Mouse (Mus musculus) kidney, adult 2 months (tissue): ENCODE measurements at regions not wholly inside any gene's neighbourhood (a gene's known extent, or its start where the extent isn't known, plus 50 kb on each side); places are given as distances from the start of the nearest gene placed in this dataset.

Experiments
- DNase-seq: peaks from one replicate; pipeline ENCODE4 v3.0.0; 2021
- H3K27ac ChIP-seq: fragments of 200-500 bp; 2 replicates; pipeline ENCODE4 v1.5.1; 2012; ENCODE audit warnings: low read depth, low read length, control low read depth, inconsistent platforms; ENCODE audit not compliant: insufficient read depth
- H3K27me3 ChIP-seq: fragments of 200-500 bp; replicated peaks from 2 replicates; pipeline ENCODE4 v1.6.1; 2012; ENCODE audit warnings: mild to moderate bottlenecking, moderate library complexity, low read length, inconsistent platforms; ENCODE audit not compliant: control insufficient read depth, insufficient read depth
- H3K36me3 ChIP-seq: fragments of 200-500 bp; 2 replicates; pipeline ENCODE4 v1.6.1; 2012; ENCODE audit warnings: mild to moderate bottlenecking, moderate library complexity, low read length, inconsistent platforms; ENCODE audit not compliant: control insufficient read depth, insufficient read depth
- H3K4me1 ChIP-seq: fragments of 200-500 bp; 2 replicates; pipeline ENCODE4 v1.6.1; 2011; ENCODE audit warnings: low read length; ENCODE audit not compliant: control insufficient read depth, insufficient read depth
- H3K4me3 ChIP-seq: fragments of 200-500 bp; 2 replicates; pipeline ENCODE4 v1.5.1; 2011; ENCODE audit warnings: mild to moderate bottlenecking, low read depth, low read length, control low read depth; ENCODE audit not compliant: insufficient read depth
- CTCF ChIP-seq: fragments of 200-500 bp; conservative IDR thresholded peaks from 2 replicates; pipeline ENCODE4 v1.5.1; 2011; ENCODE audit warnings: low read depth, mild to moderate bottlenecking, control low read depth, low read length, moderate library complexity, mixed read lengths; ENCODE audit not compliant: insufficient read depth, insufficient read length
- POLR2A ChIP-seq: fragments of 200-500 bp; IDR thresholded peaks from one replicate; pipeline ENCODE4 v1.6.1; 2011; ENCODE audit warnings: low read depth, low read length, control low read depth
- WGBS: fragments of 180-500 bp; shearing (Covaris S2); methylation state at CpG from one replicate; pipeline ENCODE4 v1.1.7; 2018; 5-methylcytosine and 5-hydroxymethylcytosine counted together

GRCm38 (mm10) chr9:46434700-46435099, 114.9 kb upstream of the 4931429L15Rik start:
- Histone ChIP-seq H3K4me3 (no peak overlapping the region), H3K27ac (no peak overlapping the region), H3K36me3 (no peaks in the 10 kb centered on the region), H3K27me3 (no peaks in the 10 kb centered on the region; the same call in 1 of the 2 replicates), H3K4me1 (no peaks in the 10 kb centered on the region)
- 81% methylated on average over 3 of the region's 3 CpGs for WGBS
- no peak for DNase-seq
- TF ChIP-seq CTCF (no peak), POLR2A (no peak)

- DNase-seq: no peak
- H3K27me3 ChIP-seq: no peaks in the 10 kb centered on the region; the same call in 1 of the 2 replicates
- no peaks in the 10 kb centered on the region for H3K4me1 ChIP-seq
- H3K27ac ChIP-seq: no peak overlapping the region
- WGBS: 86% methylated on average over 5 of the region's 5 CpGs
- TF ChIP-seq CTCF: no peak
- no peak for TF ChIP-seq POLR2A
- no peaks in the 10 kb centered on the region for H3K36me3 ChIP-seq
- no peak overlapping the region for H3K4me3 ChIP-seq
Measured at GRCm38 (mm10) chr9:46433716-46434115, 113.9 kb upstream of the 4931429L15Rik start.

GRCm38 (mm10) chr9:46431053-46431452, 111.3 kb upstream of the 4931429L15Rik start:
- 63% methylated on average over 13 of the region's 13 CpGs for WGBS
- DNase-seq: no peak
- TF ChIP-seq CTCF (no peak), POLR2A (no peak)
- Histone ChIP-seq H3K27me3 (no peaks in the 10 kb centered on the region; the same call in 1 of the 2 replicates), H3K36me3 (no peaks in the 10 kb centered on the region), H3K27ac (no peak overlapping the region), H3K4me1 (no peaks in the 10 kb centered on the region), H3K4me3 (no peak overlapping the region)

GRCm38 (mm10) chr9:46423184-46423967, 103.6 kb upstream of the 4931429L15Rik start:
- TF ChIP-seq CTCF (no peak), POLR2A (no peak)
- Histone ChIP-seq H3K36me3 (no peaks in the 10 kb centered on the region), H3K27ac (no peak overlapping the region), H3K27me3 (no peaks in the 10 kb centered on the region), H3K4me1 (no peaks in the 10 kb centered on the region), H3K4me3 (no peak overlapping the region)
- DNase-seq: no peak
- WGBS: 67% methylated on average over 12 of the region's 12 CpGs

GRCm38 (mm10) chr9:46421688-46422274, 102.0 kb upstream of the 4931429L15Rik start:
- TF ChIP-seq CTCF: no peak
- no peak for TF ChIP-seq POLR2A
- Histone ChIP-seq H3K4me3 (no peak overlapping the region), H3K36me3 (no peaks in the 10 kb centered on the region), H3K4me1 (no peaks in the 10 kb centered on the region), H3K27ac (no peak overlapping the region), H3K27me3 (no peaks in the 10 kb centered on the region)
- no peak for DNase-seq
- WGBS: 23% methylated on average over 7 of the region's 7 CpGs

DNA sequence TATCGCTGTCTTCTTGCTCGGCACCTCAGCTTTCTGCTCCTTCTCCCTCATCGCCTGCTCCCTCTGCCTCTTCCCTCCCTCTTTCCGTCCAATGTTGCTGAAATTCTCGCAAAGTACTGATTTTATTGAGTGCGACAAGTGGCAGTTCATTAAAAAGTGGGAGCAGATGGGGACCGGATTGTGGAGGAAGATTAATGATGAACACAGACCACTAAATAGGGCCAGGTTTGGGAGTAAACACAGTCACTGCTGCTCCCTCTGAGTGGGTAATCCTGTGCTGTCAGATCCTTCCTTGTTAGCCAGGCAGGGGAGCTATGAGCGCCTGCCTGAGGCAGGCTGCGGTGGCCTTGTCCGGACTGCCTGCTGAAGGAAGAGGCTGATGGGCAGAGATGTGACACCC, 91.9 kb upstream of the 4931429L15Rik start:
- WGBS: 78% methylated on average over 10 of the region's 10 CpGs
- DNase-seq: no peak
- TF ChIP-seq CTCF: no peak
- TF ChIP-seq POLR2A: no peak
- no peaks in the 10 kb centered on the region for H3K4me1 ChIP-seq
- H3K27me3 ChIP-seq: no peaks in the 10 kb centered on the region
- no peak overlapping the region for H3K4me3 ChIP-seq
- no peaks in the 10 kb centered on the region for H3K36me3 ChIP-seq
- H3K27ac ChIP-seq: no peak overlapping the region

GRCm38 (mm10) chr9:46408776-46409175, 89.0 kb upstream of the 4931429L15Rik start:
- no peak overlapping the region for H3K4me3 ChIP-seq
- no peak overlapping the region for H3K27ac ChIP-seq
- no peaks in the 10 kb centered on the region for H3K36me3 ChIP-seq
- no peaks in the 10 kb centered on the region for H3K27me3 ChIP-seq
- 89% methylated on average over 10 of the region's 10 CpGs for WGBS
- H3K4me1 ChIP-seq: no peaks in the 10 kb centered on the region
- DNase-seq: no peak
- no peak for TF ChIP-seq POLR2A
